Mouse (Mus musculus) lung, adult 2 months (tissue): ENCODE data around the gene Cd27.

Experiments
- CTCF ChIP-seq: fragments of 200-500 bp; IDR thresholded peaks from 2 replicates; pipeline ENCODE4 v1.5.1; 2011; ENCODE audit warnings: mild to moderate bottlenecking, low read length, control low read depth; ENCODE audit not compliant: insufficient read depth
- POLR2A ChIP-seq: fragments of 200-500 bp; IDR thresholded peaks from 2 replicates; pipeline ENCODE4 v1.6.1; 2011; ENCODE audit warnings: low read depth, mild to moderate bottlenecking, control low read depth, low read length, borderline replicate concordance; ENCODE audit errors: extremely low read depth

- TF ChIP-seq CTCF (no peak), POLR2A (no peak)
These were observed 6.2 kb downstream of the Cd27 start for GRCm38 (mm10) chr6:125230571-125230970.
